Mouse (Mus musculus): ENCODE data around the gene Ndufaf7.

DNA sequence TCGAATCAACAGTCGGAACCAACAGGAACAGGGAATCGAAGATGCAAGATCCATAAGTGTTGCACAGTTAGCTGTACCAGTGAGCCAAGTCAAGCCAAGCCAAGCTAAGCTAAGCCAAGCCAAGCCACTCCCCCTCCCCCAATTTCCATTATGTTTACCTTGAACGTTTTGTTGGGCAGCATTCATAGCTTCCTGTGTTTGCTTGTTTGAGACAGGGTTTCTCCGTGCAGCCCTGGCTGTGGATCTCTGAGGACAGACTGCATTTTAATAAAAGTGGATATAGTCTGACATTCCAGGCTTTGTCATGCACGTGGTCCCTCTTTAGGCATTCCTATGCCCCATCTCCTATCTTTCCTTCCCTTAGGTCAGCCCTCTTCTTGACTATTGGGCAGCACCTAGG lies 21.2 kb upstream of the Ndufaf7 start:
- no peak for TF ChIP-seq CTCF (IDR thresholded peaks at IDR 0.05; ENCODE audit: low read depth, low read length)
- TF ChIP-seq POLR2A (IDR thresholded peaks at IDR 0.05; ENCODE audit: insufficient read depth, low read length) = no peak
- no peak for TF ChIP-seq EP300 (IDR thresholded peaks at IDR 0.05; ENCODE audit: insufficient read depth, low read depth, low read length)

Measured in ES-Bruce4 (cell line).